Mouse (Mus musculus): ENCODE data around the gene Zfp362. TPM values are rescaled to one million over a fixed set of nuclear protein-coding genes. Genes with fewer than 3 reads are reported as not detected.

The Zfp362 gene
- total and polyA plus RNA-seq, 3 experiments: 11.9 to 18.8 (median 12.8) TPM

DNA sequence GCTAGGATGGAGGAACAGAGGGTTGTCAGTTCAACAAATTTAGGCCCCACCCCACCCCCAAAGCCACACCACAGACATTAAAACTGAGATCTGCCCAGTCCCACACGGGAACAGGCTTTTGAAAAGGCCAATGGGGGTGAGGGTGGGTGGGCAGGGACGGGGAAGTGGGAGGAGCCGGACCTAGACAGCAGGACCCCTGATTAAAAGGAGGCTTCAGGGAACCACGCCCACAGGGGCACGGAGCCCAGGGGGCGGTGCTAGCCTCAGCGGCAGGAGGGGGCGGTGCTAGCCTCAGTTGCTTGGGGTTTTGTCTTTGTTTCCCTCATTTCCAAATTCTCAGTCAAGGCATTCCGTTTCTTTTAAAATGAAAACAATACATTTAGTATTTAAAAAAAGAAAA is 10.2 kb downstream of the Zfp362 start:
- intact Hi-C loops (cut with DNase I): no loop called here
- no peak overlapping the region for H3K27ac ChIP-seq
- H3K4me1 ChIP-seq (ENCODE audit: control insufficient read depth, insufficient read depth, low read length): peaks cover 10% of the 10 kb centered on the region
- H3K79me2 ChIP-seq (replicated peaks; ENCODE audit: control insufficient read depth, insufficient read depth, low read length): no peaks in the 10 kb centered on the region; the same call in 1 of the 2 replicates
- no peak overlapping the region for H3K4me3 ChIP-seq
- TF ChIP-seq EP300 (IDR thresholded peaks at IDR 0.05; ENCODE audit: insufficient read depth, low read depth, low read length) (no peak), POLR2A (IDR thresholded peaks at IDR 0.05; ENCODE audit: insufficient read depth, low read depth, low read length) (no peak), CTCF (IDR thresholded peaks at IDR 0.05) (no peak)
- DNase-seq: no peak
- 29% methylated on average over 9 of the region's 9 CpGs for WGBS
- H3K36me3 ChIP-seq (ENCODE audit: control insufficient read depth, insufficient read depth, low read length): no peaks in the 10 kb centered on the region
- H3K9ac ChIP-seq (ENCODE audit: low read depth, low read length): no peak overlapping the region
- H3K27me3 ChIP-seq (ENCODE audit: control insufficient read depth, insufficient read depth, low read length): no peaks in the 10 kb centered on the region

DNA sequence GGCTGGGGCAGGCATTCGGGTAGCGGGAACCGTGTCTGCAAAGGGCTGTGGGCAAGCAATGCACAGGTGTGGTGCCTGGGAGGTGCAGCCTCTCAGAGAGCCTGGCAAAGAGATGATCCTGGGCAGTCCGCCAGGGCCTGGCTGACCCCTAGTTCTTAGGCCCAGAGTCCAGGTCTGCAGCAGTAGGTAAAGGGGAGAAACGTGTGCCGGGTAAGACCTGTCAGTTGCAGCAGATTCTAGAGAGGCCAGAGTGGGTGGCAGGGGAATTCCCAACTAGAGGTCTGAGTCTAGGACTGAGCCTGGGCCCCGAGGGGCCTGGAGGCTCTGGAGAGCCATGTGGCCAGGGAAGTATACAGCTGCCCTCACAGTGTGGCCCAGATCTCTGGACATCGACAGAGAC is 11.6 kb downstream of the Zfp362 start:
- 70% methylated on average over 8 of the region's 8 CpGs for WGBS
- H3K27me3 ChIP-seq (ENCODE audit: control insufficient read depth, insufficient read depth, low read length): no peaks in the 10 kb centered on the region
- TF ChIP-seq POLR2A (IDR thresholded peaks at IDR 0.05; ENCODE audit: insufficient read depth, low read depth, low read length): no peak
- no peak for TF ChIP-seq EP300 (IDR thresholded peaks at IDR 0.05; ENCODE audit: insufficient read depth, low read depth, low read length)
- TF ChIP-seq CTCF (IDR thresholded peaks at IDR 0.05): no peak
- peaks cover 10% of the 10 kb centered on the region for H3K4me1 ChIP-seq (ENCODE audit: control insufficient read depth, insufficient read depth, low read length)
- H3K27ac ChIP-seq: no peak overlapping the region
- no peak for DNase-seq
- H3K9ac ChIP-seq (ENCODE audit: low read depth, low read length): no peak overlapping the region
- H3K36me3 ChIP-seq (ENCODE audit: control insufficient read depth, insufficient read depth, low read length): no peaks in the 10 kb centered on the region
- intact Hi-C loops (cut with DNase I): no loop called here
- peaks cover 2% of the 10 kb centered on the region; the same call in 1 of the 2 replicates for H3K79me2 ChIP-seq (replicated peaks; ENCODE audit: control insufficient read depth, insufficient read depth, low read length)
- no peak overlapping the region for H3K4me3 ChIP-seq

DNA sequence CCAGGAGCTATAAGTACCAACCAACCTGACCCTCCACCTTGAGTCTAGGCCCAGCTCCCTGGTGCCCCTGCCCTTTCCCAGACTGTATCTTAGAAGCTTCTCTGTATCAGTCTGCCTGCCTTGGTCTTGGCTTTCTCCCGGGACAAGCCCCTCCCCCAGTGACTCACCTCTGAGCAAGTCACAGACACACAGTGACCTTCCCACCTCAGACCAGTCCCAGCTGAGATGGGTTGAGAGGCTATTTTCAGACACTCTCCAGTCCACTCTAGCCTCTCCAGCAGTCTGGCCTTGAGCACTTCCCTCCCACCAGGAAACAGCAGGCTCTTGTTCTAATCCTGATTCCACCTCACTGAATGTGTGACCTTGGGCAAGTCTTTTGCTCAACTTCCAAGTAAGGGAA is 12.1 kb downstream of the Zfp362 start:
- no peaks in the 10 kb centered on the region for H3K36me3 ChIP-seq (ENCODE audit: control insufficient read depth, insufficient read depth, low read length)
- WGBS: 15% methylated on average over 1 of the region's 1 CpGs
- peaks cover 2% of the 10 kb centered on the region; the same call in 1 of the 2 replicates for H3K79me2 ChIP-seq (replicated peaks; ENCODE audit: control insufficient read depth, insufficient read depth, low read length)
- TF ChIP-seq POLR2A (IDR thresholded peaks at IDR 0.05; ENCODE audit: insufficient read depth, low read depth, low read length): no peak
- no peak for TF ChIP-seq EP300 (IDR thresholded peaks at IDR 0.05; ENCODE audit: insufficient read depth, low read depth, low read length)
- no peak for TF ChIP-seq CTCF (IDR thresholded peaks at IDR 0.05)
- no peaks in the 10 kb centered on the region for H3K27me3 ChIP-seq (ENCODE audit: control insufficient read depth, insufficient read depth, low read length)
- no peak overlapping the region for H3K9ac ChIP-seq (ENCODE audit: low read depth, low read length)
- intact Hi-C loops (cut with DNase I): no loop called here
- H3K4me3 ChIP-seq: no peak overlapping the region
- peak in 1 of 2 experiments; percentile 41 for DNase-seq
- H3K27ac ChIP-seq: no peak overlapping the region
- peaks cover 10% of the 10 kb centered on the region for H3K4me1 ChIP-seq (ENCODE audit: control insufficient read depth, insufficient read depth, low read length)

DNA sequence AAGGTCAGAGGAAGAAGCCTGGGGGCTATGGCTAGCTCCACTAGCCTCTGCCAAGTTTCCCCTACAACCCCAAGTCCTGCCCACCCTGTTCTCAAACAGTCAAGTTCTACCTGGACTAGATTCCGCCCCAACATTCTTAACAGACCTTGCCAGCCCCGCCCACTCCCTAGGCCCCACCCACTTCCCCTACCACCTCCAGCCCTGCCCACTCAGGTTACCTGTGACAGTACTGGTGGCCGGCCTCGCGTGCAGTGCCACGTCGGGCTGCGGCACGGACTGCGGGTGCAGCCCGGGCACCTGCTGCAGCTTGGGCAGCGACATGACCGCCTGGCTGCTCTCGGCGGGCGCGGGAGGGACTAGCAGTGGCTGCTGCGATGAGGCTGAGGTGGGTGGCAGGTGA is 16.2 kb downstream of the Zfp362 start:
- no peak for DNase-seq
- no peaks in the 10 kb centered on the region for H3K36me3 ChIP-seq (ENCODE audit: control insufficient read depth, insufficient read depth, low read length)
- no peaks in the 10 kb centered on the region for H3K27me3 ChIP-seq (ENCODE audit: control insufficient read depth, insufficient read depth, low read length)
- intact Hi-C loops (cut with DNase I): no loop called here
- H3K4me3 ChIP-seq: no peak overlapping the region
- H3K4me1 ChIP-seq (ENCODE audit: control insufficient read depth, insufficient read depth, low read length): peaks cover 5% of the 10 kb centered on the region; the same call in 1 of the 2 replicates
- 77% methylated on average over 18 of the region's 18 CpGs for WGBS
- H3K27ac ChIP-seq: no peak overlapping the region
- TF ChIP-seq EP300 (IDR thresholded peaks at IDR 0.05; ENCODE audit: insufficient read depth, low read depth, low read length) (no peak), CTCF (IDR thresholded peaks at IDR 0.05) (no peak), POLR2A (IDR thresholded peaks at IDR 0.05; ENCODE audit: insufficient read depth, low read depth, low read length) (no peak)
- H3K9ac ChIP-seq (ENCODE audit: low read depth, low read length): no peak overlapping the region
- peaks cover 2% of the 10 kb centered on the region; the same call in 1 of the 2 replicates for H3K79me2 ChIP-seq (replicated peaks; ENCODE audit: control insufficient read depth, insufficient read depth, low read length)

DNA sequence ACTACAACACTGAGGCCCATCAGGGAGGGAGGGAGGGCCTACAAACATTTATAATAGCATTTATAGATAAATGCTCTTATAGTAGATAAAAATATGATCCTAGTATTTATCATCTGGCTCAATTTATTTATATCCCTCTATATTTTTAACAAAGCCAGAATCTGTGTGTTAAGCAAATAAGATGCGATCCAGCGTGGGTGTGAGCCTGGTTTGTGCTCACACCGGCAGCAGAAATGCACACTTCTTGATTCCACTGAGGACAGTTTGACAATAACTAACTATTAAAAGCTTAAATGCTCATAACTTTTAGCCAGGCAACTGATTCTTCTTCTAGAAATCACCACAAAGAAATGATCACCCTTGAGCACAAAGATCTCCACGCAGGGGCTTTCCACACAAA is 17.7 kb downstream of the Zfp362 start:
- 92% methylated on average over 4 of the region's 4 CpGs for WGBS
- Histone ChIP-seq H3K36me3 (ENCODE audit: control insufficient read depth, insufficient read depth, low read length) (no peaks in the 10 kb centered on the region), H3K4me3 (no peak overlapping the region), H3K9ac (ENCODE audit: low read depth, low read length) (no peak overlapping the region), H3K4me1 (ENCODE audit: control insufficient read depth, insufficient read depth, low read length) (no peaks in the 10 kb centered on the region), H3K27ac (no peak overlapping the region), H3K79me2 (replicated peaks; ENCODE audit: control insufficient read depth, insufficient read depth, low read length) (peaks cover 2% of the 10 kb centered on the region; the same call in 1 of the 2 replicates), H3K27me3 (ENCODE audit: control insufficient read depth, insufficient read depth, low read length) (no peaks in the 10 kb centered on the region)
- TF ChIP-seq CTCF (IDR thresholded peaks at IDR 0.05) (no peak), POLR2A (IDR thresholded peaks at IDR 0.05; ENCODE audit: insufficient read depth, low read depth, low read length) (no peak), EP300 (IDR thresholded peaks at IDR 0.05; ENCODE audit: insufficient read depth, low read depth, low read length) (no peak)
- no peak for DNase-seq
- intact Hi-C loops (cut with DNase I): no loop called here

DNA sequence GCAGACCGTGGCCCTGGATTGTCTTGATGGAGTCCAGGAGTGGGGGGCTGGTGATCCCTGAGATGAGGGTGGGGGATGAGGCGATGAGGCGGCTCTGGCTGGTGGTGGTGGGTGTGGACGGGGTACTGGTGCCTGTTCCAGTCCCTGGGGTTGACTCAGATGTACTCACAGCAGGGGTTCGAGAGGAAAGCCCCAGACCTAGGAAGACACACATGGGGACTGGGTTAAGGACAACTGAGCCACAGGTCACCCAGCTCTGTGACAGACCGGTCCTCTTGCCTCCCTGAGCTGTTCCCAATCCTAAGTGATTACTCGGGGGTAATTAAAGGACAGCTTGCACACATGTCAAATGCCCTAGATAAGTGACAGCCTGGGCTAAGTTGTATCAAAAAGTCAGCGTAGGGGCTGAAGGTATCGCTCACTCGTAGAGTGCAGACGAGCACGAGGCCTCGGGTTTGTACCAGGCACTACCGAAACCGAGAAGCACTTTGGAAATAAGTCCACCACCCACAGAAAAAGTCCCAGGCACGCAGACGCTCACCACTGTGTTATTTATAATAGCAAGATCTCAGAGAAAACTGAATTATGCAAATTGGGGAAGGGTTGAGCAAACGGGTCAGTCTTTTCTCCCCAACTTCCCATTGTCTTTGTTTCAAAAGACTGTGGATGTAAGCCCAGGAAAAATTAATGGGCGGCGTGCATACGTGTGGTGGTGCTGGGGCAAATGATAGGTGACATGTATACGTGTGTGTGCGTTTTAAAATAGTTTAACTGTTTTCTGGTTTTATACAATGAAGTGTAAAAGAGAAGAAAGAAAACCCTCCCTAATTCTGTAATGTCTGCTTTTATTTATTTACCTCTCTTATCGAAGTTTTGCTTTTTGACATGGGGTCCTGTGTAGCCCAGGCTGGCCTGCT is 18.6 kb downstream of the Zfp362 start:
- Histone ChIP-seq H3K27ac (no peak overlapping the region), H3K79me2 (replicated peaks; ENCODE audit: control insufficient read depth, insufficient read depth, low read length) (peaks cover 2% of the 10 kb centered on the region; the same call in 1 of the 2 replicates), H3K9ac (ENCODE audit: low read depth, low read length) (no peak overlapping the region), H3K4me1 (ENCODE audit: control insufficient read depth, insufficient read depth, low read length) (no peaks in the 10 kb centered on the region), H3K4me3 (no peak overlapping the region), H3K36me3 (ENCODE audit: control insufficient read depth, insufficient read depth, low read length) (no peaks in the 10 kb centered on the region), H3K27me3 (ENCODE audit: control insufficient read depth, insufficient read depth, low read length) (no peaks in the 10 kb centered on the region)
- intact Hi-C loops (cut with DNase I): no loop called here
- WGBS: 91% methylated on average over 24 of the region's 24 CpGs
- no peak for DNase-seq
- no peak for TF ChIP-seq POLR2A (IDR thresholded peaks at IDR 0.05; ENCODE audit: insufficient read depth, low read depth, low read length)
